Mouse (Mus musculus) embryonic facial prominence, embryonic 10.5 days (tissue): ENCODE results near the gene Kcnj6. TPM values are rescaled to one million over a fixed set of nuclear protein-coding genes. Genes with fewer than 3 reads are reported as not detected.
A peak's percentile ranks its signal among the peaks of the same experiment; 100 is the strongest.

ENCODE experiments used
- DNase-seq: peaks from one replicate; pipeline ENCODE4 v3.0.0-alpha.2; 2017; ENCODE audit warnings: low spot score
- H3K27ac ChIP-seq: fragments of 300-500 bp; sonication (generic); replicated peaks from 2 replicates; pipeline ENCODE4 v1.5.1; 2016; ENCODE audit warnings: mild to moderate bottlenecking
- H3K27me3 ChIP-seq: fragments of 300-500 bp; sonication (generic); replicated peaks from 2 replicates; pipeline ENCODE4 v1.6.1; 2016; ENCODE audit warnings: low read depth, mild to moderate bottlenecking; ENCODE audit not compliant: poor library complexity, severe bottlenecking
- H3K36me3 ChIP-seq: fragments of 300-500 bp; sonication (generic); replicated peaks from 2 replicates; pipeline ENCODE4 v1.6.1; 2016; ENCODE audit warnings: mild to moderate bottlenecking, moderate library complexity
- H3K4me1 ChIP-seq: fragments of 300-500 bp; sonication (generic); 2 replicates; pipeline ENCODE4 v1.6.1; 2016
- H3K4me3 ChIP-seq: fragments of 300-500 bp; sonication (generic); 2 replicates; pipeline ENCODE4 v1.5.1; 2016; ENCODE audit warnings: mild to moderate bottlenecking, moderate library complexity
- H3K9me3 ChIP-seq: fragments of 300-500 bp; sonication (generic); 2 replicates; pipeline ENCODE4 v1.6.1; 2016; ENCODE audit warnings: mild to moderate bottlenecking
- WGBS: fragments of 180-500 bp; shearing (Covaris S2); methylation state at CpG from one replicate; pipeline ENCODE4 v1.1.7; 2016; 5-methylcytosine and 5-hydroxymethylcytosine counted together
- microRNA-seq: library from miRNA; unstranded; fragments of <30 nt; microRNA quantifications from one replicate; pipeline ENCODE4, GENCODE M21; 2017
- polyA plus RNA-seq: library from polyadenylated mRNA; unstranded; fragments of >200 nt; fragmentation: Nextera tagmentation; extraction: Ambion mirVana; gene quantifications from 2 replicates; pipeline ENCODE4 v1.2.1, GENCODE M21; 2016

The Kcnj6 gene
- polyA plus RNA-seq, 1 experiment from 2014 or later: 0.22 TPM

GRCm38 (mm10) chr16:94719488-94719887 is 278.0 kb downstream of the Kcnj6 start:
- H3K4me3 ChIP-seq: no peak overlapping the region
- no peak for DNase-seq
- no peaks in the 10 kb centered on the region for H3K36me3 ChIP-seq
- no peak overlapping the region for H3K27ac ChIP-seq
- peaks cover 4% of the 10 kb centered on the region for H3K27me3 ChIP-seq
- H3K4me1 ChIP-seq: peaks cover 11% of the 10 kb centered on the region; the same call in 1 of the 2 replicates
- H3K9me3 ChIP-seq: peaks cover 10% of the 10 kb centered on the region; the same call in 1 of the 2 replicates
- WGBS: 77% methylated on average over 4 of the region's 4 CpGs

GRCm38 (mm10) chr16:94718919-94719318 is 278.6 kb downstream of the Kcnj6 start:
- Histone ChIP-seq H3K4me3 (no peak overlapping the region), H3K27ac (no peak overlapping the region), H3K4me1 (peaks cover 10% of the 10 kb centered on the region), H3K36me3 (no peaks in the 10 kb centered on the region), H3K27me3 (peaks cover 7% of the 10 kb centered on the region), H3K9me3 (peaks cover 10% of the 10 kb centered on the region; the same call in 1 of the 2 replicates)
- no peak for DNase-seq
- 57% methylated on average over 4 of the region's 4 CpGs for WGBS

- H3K9me3 ChIP-seq: peaks cover 10% of the 10 kb centered on the region; the same call in 1 of the 2 replicates
- no peak for DNase-seq
- H3K4me1 ChIP-seq: peaks cover 13% of the 10 kb centered on the region
- H3K27ac ChIP-seq: no peak overlapping the region
- WGBS: 92% methylated on average over 11 of the region's 11 CpGs
- no peaks in the 10 kb centered on the region for H3K36me3 ChIP-seq
- H3K4me3 ChIP-seq: no peak overlapping the region
- peaks cover 7% of the 10 kb centered on the region for H3K27me3 ChIP-seq
Measured at GRCm38 (mm10) chr16:94717051-94717450, 280.4 kb downstream of the Kcnj6 start.

GRCm38 (mm10) chr16:94714483-94714882 is 283.0 kb downstream of the Kcnj6 start:
- no peak for DNase-seq
- no peak overlapping the region for H3K27ac ChIP-seq
- no peaks in the 10 kb centered on the region for H3K36me3 ChIP-seq
- H3K27me3 ChIP-seq: peaks cover 7% of the 10 kb centered on the region
- H3K4me1 ChIP-seq: peaks cover 13% of the 10 kb centered on the region
- peaks cover 10% of the 10 kb centered on the region; the same call in 1 of the 2 replicates for H3K9me3 ChIP-seq
- WGBS: 67% methylated on average over 14 of the region's 14 CpGs
- H3K4me3 ChIP-seq: no peak overlapping the region

GRCm38 (mm10) chr16:94713480-94714094 is 283.9 kb downstream of the Kcnj6 start:
- H3K27me3 ChIP-seq: peaks cover 7% of the 10 kb centered on the region
- H3K9me3 ChIP-seq: peaks cover 10% of the 10 kb centered on the region; the same call in 1 of the 2 replicates
- DNase-seq: peak; percentile 88
- 10% methylated on average over 25 of the region's 25 CpGs for WGBS
- H3K36me3 ChIP-seq: no peaks in the 10 kb centered on the region
- H3K4me3 ChIP-seq: peak overlapping the region; percentile 43
- H3K4me1 ChIP-seq: peaks cover 8% of the 10 kb centered on the region
- no peak overlapping the region for H3K27ac ChIP-seq

- no peak for DNase-seq
- H3K27me3 ChIP-seq: no peaks in the 10 kb centered on the region
- no peak overlapping the region for H3K4me3 ChIP-seq
- H3K4me1 ChIP-seq: no peaks in the 10 kb centered on the region
- no peaks in the 10 kb centered on the region for H3K9me3 ChIP-seq
- 88% methylated on average over 4 of the region's 4 CpGs for WGBS
- no peak overlapping the region for H3K27ac ChIP-seq
- H3K36me3 ChIP-seq: no peaks in the 10 kb centered on the region
Measured at GRCm38 (mm10) chr16:94701971-94702370, 295.5 kb downstream of the Kcnj6 start.

GRCm38 (mm10) chr16:94701141-94701540 is 296.4 kb downstream of the Kcnj6 start:
- H3K9me3 ChIP-seq: no peaks in the 10 kb centered on the region
- no peaks in the 10 kb centered on the region for H3K27me3 ChIP-seq
- no peak for DNase-seq
- H3K4me3 ChIP-seq: no peak overlapping the region
- peaks cover 4% of the 10 kb centered on the region; the same call in 1 of the 2 replicates for H3K36me3 ChIP-seq
- H3K4me1 ChIP-seq: no peaks in the 10 kb centered on the region
- WGBS: 78% methylated on average over 4 of the region's 4 CpGs
- H3K27ac ChIP-seq: no peak overlapping the region

Small RNAs within 50 kb of the gene (microRNA-seq; reads per million reads assigned to microRNA genes)
- gene Gm22745: not detected
